Mouse (Mus musculus) thymus, postnatal 10 days (tissue): ENCODE measurements around the gene Med16.
A peak's percentile ranks its signal among the peaks of the same experiment; 100 is the strongest.
"Not testable (repeated sequence)": the region's sequence is repeated elsewhere in the genome, so short reads cannot be mapped to it uniquely, and the experiment has no call there.

Experiments used
- DNase-seq, 2 experiments: peaks; one replicate each; pipeline ENCODE4 v3.0.0; 2021; ENCODE audit warnings: low spot score in 2 of 2

Med16 gene

DNA sequence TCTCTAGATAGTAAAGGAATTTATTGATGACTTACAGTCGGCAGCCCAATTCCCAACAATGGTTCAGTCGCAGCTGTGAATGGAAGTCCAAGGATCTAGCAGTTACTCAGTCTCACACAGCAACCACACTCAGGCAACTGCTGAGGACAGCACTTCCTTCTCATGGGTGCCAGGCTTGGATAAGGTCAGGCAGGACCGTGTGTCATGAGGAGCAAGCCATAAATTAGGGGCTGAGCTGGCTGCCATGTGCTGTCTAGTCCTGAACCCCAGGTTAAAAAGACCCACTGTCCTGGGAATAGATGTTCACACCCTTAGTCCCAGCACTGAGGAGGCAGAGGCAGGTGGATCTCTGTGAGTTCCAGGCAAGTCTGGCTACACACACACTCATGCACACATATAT is 23.8 kb downstream of the Med16 start:
- DNase-seq = not testable (repeated sequence)

DNA sequence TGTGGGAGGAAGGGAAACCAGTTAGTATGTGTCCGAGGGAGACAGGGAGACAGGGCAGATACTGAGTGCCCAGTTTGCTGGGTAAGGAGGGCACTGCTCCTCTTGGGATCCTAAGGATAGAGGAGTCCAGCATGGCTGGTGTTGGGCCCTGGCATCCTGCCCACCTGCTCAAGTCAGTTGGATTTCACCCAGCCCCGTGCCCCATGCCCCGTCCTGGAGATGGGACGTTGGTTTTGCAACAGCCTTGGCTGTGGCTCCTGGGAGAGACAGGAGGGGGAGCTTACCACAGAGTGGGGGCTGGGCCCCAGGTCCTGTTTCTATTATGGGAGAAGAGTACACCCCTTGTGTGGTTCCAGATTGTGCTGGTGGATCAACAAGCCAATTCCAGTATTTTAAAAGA is 24.3 kb downstream of the Med16 start:
- DNase-seq = no peak

DNA sequence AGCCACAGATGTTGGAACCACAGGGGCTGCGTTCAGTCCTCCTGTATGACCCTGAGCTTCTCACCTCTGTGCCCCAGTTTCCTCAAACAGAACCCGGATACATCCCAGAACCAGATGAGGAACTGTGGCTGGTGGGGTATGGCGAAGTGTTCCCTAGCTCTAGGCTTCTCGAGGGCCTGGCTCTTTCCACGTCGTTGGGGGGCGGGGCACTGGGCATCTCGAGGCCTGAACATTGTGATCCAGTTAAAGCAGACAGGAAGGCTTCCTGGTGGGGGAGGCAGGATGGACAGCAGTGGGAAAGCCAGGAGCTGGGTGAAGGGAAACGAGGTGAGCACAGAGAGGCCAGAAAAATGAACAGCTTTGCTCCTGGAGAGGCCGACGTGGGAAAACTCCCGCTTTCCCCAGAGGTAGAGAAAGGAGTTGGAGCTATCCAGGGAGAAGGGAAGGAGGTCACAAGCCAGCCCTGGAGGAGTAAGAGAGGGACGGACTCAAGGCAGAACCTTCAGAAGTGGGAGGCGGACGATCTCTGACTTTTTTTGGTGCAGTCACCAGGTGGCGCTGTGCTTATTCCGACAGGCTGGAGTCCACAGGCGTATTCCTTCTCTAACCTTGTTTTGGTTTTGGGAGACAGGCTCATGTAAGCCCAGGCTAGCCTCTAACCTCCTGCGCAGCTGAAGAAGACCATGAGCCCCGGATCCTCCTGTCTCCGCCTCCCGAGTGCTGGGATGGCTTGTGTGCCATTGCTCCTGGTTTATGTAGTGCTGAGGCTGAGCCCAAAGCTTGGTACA is 25.2 kb downstream of the Med16 start:
- DNase-seq = peak; percentile 32 to 75

DNA sequence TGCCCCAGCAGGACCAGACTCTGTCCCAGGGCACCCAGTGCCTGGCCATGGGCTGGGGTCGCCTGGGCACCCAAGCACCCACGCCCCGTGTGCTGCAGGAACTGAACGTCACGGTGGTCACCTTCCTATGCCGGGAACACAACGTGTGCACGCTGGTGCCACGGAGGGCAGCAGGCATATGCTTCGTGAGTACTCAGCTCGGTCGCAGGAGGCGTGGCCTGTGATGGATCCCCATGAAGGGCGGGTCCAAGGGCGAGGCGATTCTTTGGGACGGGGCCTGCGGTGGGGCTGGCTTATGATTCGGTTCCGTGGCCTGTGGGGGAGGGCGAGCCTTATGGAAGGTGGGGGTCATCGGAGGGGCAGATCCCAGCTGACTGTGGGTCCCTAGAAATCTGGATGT is 26.7 kb downstream of the Med16 start:
- no peak for DNase-seq

DNA sequence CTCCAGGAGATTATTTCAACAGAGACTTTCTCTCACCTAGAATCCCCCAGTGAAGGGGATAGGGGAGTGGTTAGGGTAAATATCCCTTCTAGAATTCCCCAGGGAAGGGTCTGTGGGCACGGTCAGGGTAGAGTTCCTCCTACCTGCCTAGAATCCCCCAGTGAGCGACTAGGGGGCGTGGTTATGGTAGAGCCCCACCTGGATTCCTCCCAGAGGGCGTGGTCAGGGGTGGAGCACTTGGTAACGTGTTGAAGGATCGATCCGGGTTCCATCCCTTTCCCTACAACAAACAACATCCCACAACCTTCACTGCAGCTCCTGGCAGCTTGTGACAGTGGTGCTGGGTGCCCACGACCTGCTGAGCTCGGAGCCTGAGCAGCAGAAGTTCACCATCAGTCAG is 28.0 kb downstream of the Med16 start:
- DNase-seq = no peak

DNA sequence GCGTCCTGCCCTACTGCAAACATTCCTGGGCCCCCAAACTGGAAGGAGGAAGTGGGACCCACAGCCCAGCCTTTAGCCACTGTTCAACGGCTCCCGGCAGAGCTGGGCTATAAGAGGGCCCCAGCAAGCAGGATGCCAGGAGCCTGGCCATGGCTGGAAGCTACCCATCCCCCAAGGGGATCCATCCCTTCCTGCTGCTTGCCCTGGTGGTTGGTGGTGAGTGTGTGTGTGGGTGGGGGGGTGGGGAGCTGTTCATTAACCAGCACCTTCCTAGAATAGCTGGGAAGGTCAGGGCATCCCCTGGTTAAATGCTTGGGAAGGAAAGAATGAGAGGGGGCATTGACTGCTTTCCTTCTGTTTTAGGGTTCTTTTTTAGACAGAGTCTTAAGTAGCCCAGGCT is 29.2 kb downstream of the Med16 start:
- no peak for DNase-seq

DNA sequence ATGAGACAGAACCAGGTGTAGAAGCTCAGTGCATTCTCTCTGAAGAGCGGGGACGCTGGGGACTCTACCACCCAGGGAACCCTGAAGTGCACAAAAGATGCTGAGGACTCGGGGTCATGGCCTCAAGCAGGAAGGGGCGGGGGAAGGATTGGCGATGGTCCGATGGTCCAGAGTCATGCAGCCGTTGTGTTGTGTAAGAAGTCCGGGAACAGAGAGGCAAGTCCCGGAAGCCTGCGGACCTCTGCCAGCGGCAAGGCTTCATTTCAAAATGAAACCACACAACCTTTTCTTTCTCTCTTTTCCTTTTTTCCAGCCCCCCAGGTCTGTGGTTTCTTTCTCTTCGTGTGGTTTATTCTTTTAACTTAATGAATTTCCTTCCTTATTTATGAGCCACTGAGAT is 31.0 kb downstream of the Med16 start:
- DNase-seq = no peak

DNA sequence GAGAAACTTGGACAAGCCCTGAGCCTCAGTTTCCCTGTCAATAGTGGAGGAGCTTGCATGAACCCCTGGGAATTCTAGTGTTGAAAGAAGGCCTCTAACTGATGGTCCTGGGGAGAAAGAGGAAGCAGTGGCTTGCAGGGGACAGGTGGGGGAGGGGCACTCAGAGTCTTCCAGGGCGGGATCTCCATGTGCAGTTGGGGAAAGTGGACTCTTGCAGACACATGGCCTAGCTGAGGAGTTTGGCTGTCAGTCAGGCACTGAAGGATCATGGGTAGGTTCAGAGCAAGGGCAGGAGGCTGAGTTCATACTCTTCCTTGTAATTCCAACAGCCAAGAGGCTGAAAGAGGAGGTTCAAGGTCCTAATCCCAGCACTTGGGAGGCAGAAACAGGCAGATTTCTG is 31.5 kb downstream of the Med16 start:
- no peak for DNase-seq

DNA sequence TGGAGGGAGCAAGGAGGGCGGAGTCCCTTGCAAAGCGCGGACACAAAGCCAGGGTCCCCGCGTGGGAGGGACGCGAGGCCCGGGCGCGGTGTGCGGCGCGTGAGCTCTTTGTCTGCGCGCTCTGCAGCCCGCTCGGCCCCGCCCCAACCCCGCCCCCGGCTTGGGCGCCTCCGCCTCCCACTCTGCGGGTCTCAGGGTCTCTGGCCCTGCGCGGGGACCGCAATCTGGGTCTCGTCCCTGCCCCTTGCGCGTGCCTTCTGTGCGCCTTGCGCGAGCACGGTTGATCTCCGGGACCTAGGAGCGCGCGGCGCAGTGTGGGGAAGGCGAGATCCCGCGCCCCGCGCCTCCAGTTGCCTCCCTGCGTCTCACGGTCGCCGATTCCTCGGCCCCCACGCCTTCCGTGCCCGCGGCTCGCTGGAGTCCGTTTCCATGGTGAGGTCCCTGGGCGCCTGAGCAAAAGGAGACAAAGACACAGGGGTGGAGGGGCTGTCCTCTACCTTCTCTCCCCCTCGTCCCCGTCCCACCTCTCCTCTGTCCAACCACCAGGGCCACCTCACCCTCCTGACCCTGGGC is 34.3 kb downstream of the Med16 start, which contains the start of the genes Prtn3 and Plppr3:
Gene Prtn3 (plus strand): TSS at position 187 of the 573 bp plus-strand sequence.
Gene Plppr3 (minus strand): TSS at position 345 of the 573 bp plus-strand sequence.
- no peak for DNase-seq

DNA sequence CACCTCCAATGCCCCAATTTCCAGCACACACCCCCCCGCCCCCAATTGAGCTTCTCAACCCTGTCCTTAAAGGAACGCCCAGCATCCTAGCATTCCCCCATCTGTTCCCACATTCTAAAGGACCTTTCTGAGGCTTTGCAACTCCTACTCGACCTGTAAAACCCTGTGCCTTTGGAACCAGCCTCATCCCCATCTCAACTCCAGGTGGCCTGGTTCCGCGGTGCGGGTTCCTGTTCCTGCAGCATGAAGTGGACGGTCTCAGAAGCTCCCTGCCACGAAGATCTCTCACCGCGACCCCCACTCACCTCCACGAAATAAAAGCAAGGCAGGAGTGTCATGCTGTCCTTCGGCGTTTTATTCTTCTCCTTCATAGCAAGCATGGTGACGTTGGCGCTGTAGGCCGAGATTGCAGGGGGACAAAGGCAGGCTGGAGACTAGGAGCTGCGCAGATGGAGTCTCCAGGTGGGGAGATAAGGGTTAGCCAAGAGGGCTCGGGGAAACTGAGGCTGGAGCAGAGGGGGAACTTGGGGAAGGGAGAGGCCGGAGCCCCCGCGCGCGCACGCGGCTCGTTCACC is 34.9 kb downstream of the Med16 start:
- DNase-seq = no peak

DNA sequence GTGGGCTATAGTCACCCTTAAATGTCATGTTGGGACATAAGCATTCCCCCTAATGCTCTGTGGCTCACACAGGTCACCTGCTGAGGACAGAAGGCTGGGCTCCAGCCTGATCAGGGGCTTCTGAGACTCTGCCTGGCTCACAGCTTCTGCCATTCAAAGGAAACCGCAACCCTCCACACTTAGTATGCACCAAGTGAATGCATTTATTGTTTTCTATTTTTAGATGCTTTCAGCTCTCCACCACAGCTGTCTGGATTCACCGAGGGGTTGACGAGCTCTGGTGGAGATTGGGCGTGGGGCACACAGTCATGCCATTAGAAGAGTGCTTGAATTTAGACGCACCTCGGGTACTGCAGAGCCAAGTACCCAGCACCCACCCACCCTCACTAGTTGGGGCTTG is 35.4 kb downstream of the Med16 start:
- DNase-seq = no peak

DNA sequence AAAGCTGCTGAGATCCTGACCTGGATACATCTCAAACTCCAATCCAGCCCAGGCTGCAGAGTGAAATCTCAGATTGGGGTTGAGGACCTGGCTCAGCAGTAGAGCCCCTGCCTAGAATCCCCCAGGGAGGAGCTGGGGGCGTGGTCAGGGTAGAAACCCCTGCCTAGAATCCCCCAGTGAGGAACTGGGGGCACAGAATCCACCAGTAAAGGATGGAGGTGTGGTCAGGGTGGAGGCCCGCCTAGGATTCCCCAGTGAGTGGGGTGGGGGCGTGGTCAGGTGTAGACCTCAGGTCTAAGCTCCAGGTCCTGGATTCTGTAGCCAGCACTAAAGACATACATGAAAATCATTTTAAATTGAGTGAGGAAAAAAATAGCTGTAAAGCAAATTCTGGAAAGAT is 35.9 kb downstream of the Med16 start:
- DNase-seq = no peak

DNA sequence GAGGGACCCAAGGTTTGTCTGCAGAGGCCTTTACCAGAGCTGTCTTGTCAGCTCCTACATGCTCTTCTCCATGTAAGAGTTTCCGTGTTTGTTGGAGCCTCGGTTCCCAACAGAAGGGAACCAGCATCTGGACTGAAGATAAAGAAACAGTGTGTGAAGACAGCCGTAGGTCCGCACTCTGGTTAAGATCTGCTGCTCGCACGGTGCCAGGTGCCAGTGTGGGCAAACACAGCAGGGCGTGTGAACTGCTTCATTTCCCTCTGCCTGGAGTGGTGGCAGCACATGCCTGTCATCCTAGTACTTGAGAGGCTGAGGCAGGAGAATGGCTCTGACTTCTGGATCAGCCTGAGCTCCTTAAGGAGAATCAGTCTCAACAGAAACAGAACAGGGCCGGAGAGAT is 36.9 kb downstream of the Med16 start:
- no peak for DNase-seq

DNA sequence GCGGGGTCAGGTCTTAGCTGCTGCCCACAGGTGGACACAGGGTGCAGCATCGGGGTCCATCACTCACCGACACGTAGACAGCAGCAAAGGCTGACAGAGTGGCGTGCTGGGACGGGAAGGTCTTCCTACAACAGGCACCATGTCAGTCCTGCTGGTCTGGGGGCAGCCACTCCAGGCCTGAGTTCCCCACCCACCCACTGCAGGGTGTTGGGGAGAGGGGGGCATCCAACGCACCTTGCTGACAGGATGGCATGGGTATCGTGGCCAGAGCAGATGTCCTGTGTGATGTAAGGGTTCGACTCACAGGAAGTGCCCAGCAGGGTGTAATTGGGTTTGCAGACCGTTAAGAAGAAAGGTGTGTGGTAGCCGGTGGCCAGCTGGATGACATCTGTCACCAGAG is 42.1 kb downstream of the Med16 start:
- no peak for DNase-seq

DNA sequence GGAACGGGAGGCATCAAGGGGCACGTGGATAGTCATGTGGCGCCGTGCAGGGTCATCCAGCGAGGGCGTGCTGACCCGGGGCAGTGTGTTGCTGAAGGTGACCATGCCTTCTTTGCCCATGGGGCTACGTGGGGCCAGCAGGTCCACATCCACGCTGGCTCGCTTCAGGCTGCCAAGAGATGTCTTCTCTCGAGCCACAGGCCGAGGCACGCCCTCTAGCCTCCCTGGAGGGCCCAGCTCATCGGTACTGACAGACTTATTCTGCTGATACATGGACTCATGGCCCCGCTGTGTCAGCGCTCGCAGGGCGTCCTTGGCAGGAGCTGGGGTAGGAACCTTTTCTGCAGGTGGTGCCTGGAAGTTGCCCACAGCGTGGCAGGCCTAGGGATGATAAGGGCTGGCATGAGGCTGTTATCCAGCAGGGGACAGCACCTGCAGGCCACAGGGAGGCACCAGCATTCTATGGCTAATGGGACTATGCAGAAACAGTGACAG is 42.9 kb downstream of the Med16 start:
- no peak for DNase-seq

DNA sequence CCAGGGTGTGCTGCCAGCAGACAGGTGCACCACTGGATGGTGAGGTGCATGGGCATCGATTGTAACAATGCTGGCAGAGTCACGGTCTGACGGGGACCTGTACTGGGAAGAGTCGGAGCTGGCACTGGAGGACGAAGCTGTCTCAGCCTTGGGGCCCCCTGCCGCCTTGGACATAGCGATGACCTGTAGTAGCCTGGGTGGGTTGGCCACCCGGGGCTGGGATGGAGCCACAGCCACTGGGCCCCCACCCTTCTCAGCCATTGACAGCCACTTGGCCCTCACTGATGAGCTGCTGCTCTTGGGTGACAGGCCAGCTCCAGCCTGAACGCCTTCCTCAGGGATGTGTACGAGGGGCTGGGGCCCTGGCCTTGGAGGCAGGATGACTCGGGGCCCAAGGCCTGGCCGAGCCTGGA is 43.5 kb downstream of the Med16 start:
- DNase-seq = no peak

DNA sequence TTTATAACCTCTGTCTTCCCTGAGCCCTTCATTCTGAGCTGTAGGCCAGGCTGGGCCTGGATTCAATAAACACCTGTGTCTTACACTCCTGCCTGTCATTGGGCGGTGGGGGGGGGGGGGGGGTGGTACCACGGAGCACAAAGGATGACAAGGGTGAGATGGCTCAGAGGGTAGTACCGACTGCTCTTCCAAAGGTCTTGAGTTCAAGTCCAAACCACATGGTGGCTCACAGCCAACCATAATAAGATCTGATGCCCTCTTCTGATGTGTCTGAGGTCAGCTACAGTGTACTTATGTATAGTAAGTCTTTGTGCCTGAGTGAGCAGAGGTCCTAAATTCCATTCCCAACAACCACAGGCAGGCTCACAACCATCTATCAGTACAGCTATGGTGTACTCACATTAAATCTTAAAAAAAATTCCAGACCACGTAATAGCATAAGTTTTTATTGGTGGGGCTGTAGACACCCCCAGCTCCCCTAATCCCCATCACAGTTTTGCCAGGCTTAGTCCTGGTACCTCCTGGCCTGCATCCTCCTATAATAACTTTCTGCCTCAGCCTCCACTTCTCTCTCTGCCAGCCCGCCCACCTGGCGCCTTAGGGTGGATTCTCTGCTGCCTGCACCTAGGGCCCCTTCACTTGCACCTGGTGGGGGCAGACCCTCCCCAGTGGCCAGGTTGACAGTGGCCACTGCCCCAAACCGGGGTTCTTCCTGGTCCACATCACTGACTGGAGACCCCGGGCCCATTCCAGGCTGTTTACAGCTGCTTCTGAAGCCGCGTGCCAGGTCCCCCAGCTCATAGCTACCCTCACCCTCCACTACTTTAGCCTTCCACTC is 44.2 kb downstream of the Med16 start:
- no peak for DNase-seq

DNA sequence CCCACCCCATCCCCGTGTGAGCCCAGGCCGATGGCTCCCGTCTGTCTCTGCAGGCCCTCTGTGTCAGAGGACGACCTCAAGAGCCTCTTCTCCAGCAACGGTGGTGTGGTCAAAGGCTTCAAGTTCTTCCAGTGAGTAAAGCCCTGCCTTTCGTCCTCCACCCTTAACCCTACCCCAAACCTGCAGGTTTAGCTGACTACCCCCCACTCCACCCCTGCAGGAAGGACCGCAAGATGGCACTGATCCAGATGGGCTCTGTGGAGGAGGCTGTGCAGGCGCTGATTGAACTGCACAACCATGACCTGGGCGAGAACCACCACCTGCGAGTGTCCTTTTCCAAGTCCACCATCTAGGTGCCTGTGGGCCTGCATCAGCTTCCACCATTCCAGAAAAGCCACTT is 45.8 kb downstream of the Med16 start:
- no peak for DNase-seq

DNA sequence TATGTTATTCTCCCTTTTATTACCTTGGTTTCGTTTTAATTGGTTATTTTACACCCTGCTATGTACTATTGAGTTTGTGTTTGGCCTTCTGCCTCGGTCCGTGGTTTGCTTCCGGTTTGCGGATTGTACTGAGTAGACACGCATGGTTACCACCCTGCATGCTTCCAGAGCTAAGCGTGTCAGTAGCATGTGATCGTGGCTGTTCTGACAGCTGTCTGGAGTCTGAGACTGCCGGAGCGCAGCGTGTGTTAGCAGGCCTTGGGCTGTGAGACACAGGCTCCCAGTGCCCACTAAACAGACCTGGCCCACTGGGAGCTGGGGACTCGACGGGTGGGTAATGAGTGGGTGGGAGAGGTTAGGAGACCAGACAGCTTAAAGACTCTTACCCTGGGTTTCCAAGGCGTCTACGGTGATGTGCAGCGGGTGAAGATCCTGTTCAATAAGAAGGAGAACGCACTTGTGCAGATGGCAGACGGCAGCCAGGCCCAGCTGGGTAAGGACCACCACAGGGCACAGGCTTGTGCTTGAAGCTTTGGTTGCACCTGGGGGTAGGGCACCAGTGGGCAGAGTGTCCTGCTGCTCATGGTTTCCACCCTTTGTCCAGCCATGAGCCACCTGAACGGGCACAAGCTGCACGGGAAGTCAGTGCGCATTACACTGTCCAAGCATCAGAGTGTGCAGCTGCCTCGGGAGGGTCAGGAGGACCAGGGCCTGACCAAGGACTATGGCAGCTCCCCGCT is 46.5 kb downstream of the Med16 start:
- no peak for DNase-seq

DNA sequence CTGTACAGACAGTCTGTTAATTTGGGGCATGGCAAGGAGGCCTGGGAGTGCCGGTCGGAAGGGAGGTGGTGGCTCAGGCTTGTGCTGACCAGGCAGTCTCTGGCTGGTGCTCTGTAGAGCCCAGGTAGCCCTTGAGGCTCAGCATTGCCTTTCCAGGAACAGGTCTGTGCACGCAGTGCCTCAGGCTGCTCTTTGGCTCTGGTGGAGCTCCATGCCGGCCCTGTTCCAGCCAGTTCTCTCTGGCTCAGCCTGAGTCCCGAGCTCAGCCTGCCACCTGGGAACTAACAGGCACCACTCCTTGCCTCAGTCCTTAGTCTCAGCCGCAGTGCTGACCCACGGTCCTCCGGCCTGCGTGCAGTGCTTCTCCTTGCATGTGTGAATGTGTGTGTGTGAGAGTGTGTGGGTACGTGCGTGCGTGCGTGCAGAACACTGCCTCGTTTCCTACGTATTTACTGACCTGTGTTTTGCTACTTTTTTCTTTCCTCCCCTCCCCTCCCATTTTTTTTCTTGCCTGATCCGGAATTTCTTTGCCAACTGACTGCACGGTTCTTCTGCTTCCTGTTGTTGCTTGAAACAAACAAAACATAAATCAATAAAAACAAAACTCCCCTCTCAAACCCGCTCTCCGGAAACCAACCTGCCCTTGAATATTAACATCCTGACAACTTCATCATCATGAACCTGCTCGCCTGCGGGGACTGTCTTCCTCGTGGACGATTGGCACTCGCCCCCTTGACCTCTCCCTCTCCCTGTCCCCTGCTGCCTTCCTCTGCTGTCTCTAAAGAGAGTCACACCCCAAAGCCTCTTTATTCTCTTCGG is 47.3 kb downstream of the Med16 start:
- no peak for DNase-seq
